Mouse (Mus musculus) brain, embryonic 18.5 days (tissue): ENCODE measurements at regions not wholly inside any gene's neighbourhood (a gene's known extent, or its start where the extent isn't known, plus 50 kb on each side); places are given as distances from the start of the nearest gene placed in this dataset.

Source experiments
- DNase-seq: peaks from one replicate; pipeline ENCODE4 v3.0.0-alpha.2; 2012; ENCODE audit warnings: low read depth, low spot score

GRCm38 (mm10) chr7:55400774-55401173 is 367.2 kb upstream of the Siglech start:
- DNase-seq, result no peak

- DNase-seq, result peak; percentile 68
Observed at GRCm38 (mm10) chr7:55401300-55401711, 366.7 kb upstream of the Siglech start.

- no peak for DNase-seq
Observed at GRCm38 (mm10) chr7:55447297-55447885, 320.6 kb upstream of the Siglech start.
